Mouse (Mus musculus) gastrocnemius, postnatal 36 days (tissue): ENCODE data around the gene Stard3. TPM values are rescaled to one million over a fixed set of nuclear protein-coding genes. Genes with fewer than 3 reads are reported as not detected.

ENCODE experiments used
- DNase-seq, 2 experiments: peaks; one replicate each; pipeline ENCODE4 v3.0.0; 2022
- intact Hi-C: fragments of 180-260 bp; cut with DNase I; formaldehyde crosslinking; loops from one replicate; pipeline ENCODE4 v1.15.1; 2025
- total RNA-seq, 2 experiments: library from RNA; stranded (reverse); gene quantifications; 2 replicates each; pipeline ENCODE4 v1.2.3; 2021

The Stard3 gene
- total RNA-seq, 2 experiments from 2014 or later = 10.3 to 14.7 TPM

DNA sequence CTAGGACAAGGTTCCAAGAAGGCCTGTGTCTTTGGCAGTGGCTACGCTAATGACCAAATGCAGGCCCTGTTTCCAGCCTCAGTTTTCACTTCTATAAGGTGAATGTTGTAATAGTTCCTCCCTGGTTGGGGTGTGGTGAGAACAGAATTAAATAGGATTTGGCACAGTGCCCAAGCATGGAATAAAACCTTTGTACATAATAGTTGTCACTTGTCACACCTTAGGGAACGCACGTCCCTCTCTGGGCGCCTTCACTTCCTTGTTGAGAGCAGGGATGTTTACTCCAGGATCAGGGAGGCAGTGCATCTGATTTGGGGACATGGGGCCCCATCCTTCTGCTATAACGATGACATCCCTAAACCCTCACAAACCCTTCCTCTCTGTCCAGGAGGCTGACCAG, 70.3 kb downstream of the Stard3 start:
- DNase-seq = no peak
- intact Hi-C loops = no loop called here

Other genes with a start within 250 kb of the Stard3 start
- gene Fbxl20, start 208.0 kb upstream of the Stard3 start, total RNA-seq = 10 to 100 TPM in 1 of 2 experiments, 1 to 10 TPM in 1; 7.8 to 14.2 TPM
- 10 to 100 TPM; 20.6 to 24.5 TPM for gene Med1, start 165.1 kb upstream of the Stard3 start, total RNA-seq
- 10 to 100 TPM; 12.7 to 15.0 TPM for gene Cdk12, start 155.3 kb upstream of the Stard3 start, total RNA-seq
- gene Neurod2, start 28.7 kb upstream of the Stard3 start, total RNA-seq = not detected
- not detected for gene Ppp1r1b, start 10.0 kb upstream of the Stard3 start, total RNA-seq
- gene Tcap, start 25.4 kb downstream of the Stard3 start, total RNA-seq = 1,000 to 10,000 TPM; 3,291 to 4,304 TPM
- 1 to 10 TPM in 1 of 2 experiments, under 1 TPM in 1; 0.89 to 2.1 TPM for gene Pnmt, start 28.1 kb downstream of the Stard3 start, total RNA-seq
- gene Pgap3, start 42.1 kb downstream of the Stard3 start, total RNA-seq = 1 to 10 TPM; 1.8 to 2.2 TPM
- gene Erbb2, start 54.1 kb downstream of the Stard3 start, total RNA-seq = 1 to 10 TPM; 1.8 to 2.9 TPM
- 10 to 100 TPM; 27.2 to 36.5 TPM for gene Mien1, start 80.6 kb downstream of the Stard3 start, total RNA-seq
- not detected for gene Grb7, start 88.0 kb downstream of the Stard3 start, total RNA-seq
- gene Ikzf3, start 187.7 kb downstream of the Stard3 start, total RNA-seq = 1 to 10 TPM in 1 of 2 experiments, not detected in 1; 1.3 TPM
- not detected for gene Zpbp2, start 192.7 kb downstream of the Stard3 start, total RNA-seq
- 10 to 100 TPM; 20.9 to 24.0 TPM for gene Ormdl3, start 229.0 kb downstream of the Stard3 start, total RNA-seq
- gene Lrrc3c, start 239.9 kb downstream of the Stard3 start, total RNA-seq = not detected